Mouse (Mus musculus) liver, embryonic 12.5 days (tissue): ENCODE results near the gene Rflna. TPM values are rescaled to one million over a fixed set of nuclear protein-coding genes. Genes with fewer than 3 reads are reported as not detected.

Experiments used
- ATAC-seq: fragments of 200-750 bp; cut with Nextera tagmentation; 2 replicates; pipeline ENCODE4 v1.8.0; 2017; ENCODE audit warnings: moderate number of reproducible peaks, mild to moderate bottlenecking, moderate library complexity
- H3K27ac ChIP-seq: fragments of 300-500 bp; sonication (generic); 2 replicates; pipeline ENCODE4 v1.5.1; 2016; ENCODE audit warnings: mild to moderate bottlenecking
- H3K27me3 ChIP-seq: fragments of 300-500 bp; sonication (generic); replicated peaks from 2 replicates; pipeline ENCODE4 v1.6.1; 2016; ENCODE audit warnings: mild to moderate bottlenecking, moderate library complexity
- H3K36me3 ChIP-seq: fragments of 300-500 bp; sonication (generic); 2 replicates; pipeline ENCODE4 v1.6.1; 2016; ENCODE audit warnings: mild to moderate bottlenecking, moderate library complexity
- H3K4me1 ChIP-seq: fragments of 300-500 bp; sonication (generic); 2 replicates; pipeline ENCODE4 v1.6.1; 2016
- H3K4me2 ChIP-seq: fragments of 300-500 bp; sonication (generic); 2 replicates; pipeline ENCODE4 v1.6.1; 2016; ENCODE audit warnings: mild to moderate bottlenecking, moderate library complexity
- H3K4me3 ChIP-seq: fragments of 300-500 bp; sonication (generic); 2 replicates; pipeline ENCODE4 v1.5.1; 2016; ENCODE audit warnings: mild to moderate bottlenecking, moderate library complexity
- H3K9ac ChIP-seq: fragments of 300-500 bp; sonication (generic); 2 replicates; pipeline ENCODE4 v1.6.1; 2016; ENCODE audit warnings: mild to moderate bottlenecking, moderate library complexity
- H3K9me3 ChIP-seq: fragments of 300-500 bp; sonication (generic); replicated peaks from 2 replicates; pipeline ENCODE4 v1.6.1; 2016; ENCODE audit warnings: mild to moderate bottlenecking, moderate library complexity
- WGBS: fragments of 180-500 bp; shearing (Covaris S2); methylation state at CpG from one replicate; pipeline ENCODE4 v1.1.7; 2016; ENCODE audit not compliant: insufficient replicate concordance; 5-methylcytosine and 5-hydroxymethylcytosine counted together
- polyA plus RNA-seq: library from polyadenylated mRNA; unstranded; fragments of >200 nt; fragmentation: Nextera tagmentation; extraction: Ambion mirVana; gene quantifications from 2 replicates; pipeline ENCODE4 v1.2.1, GENCODE M21; 2016

Rflna gene
- polyA plus RNA-seq, 1 experiment from 2014 or later: 0.69 TPM

- no peaks in the 10 kb centered on the region for H3K4me1 ChIP-seq
- H3K9ac ChIP-seq: no peak overlapping the region
- no peak overlapping the region for H3K4me3 ChIP-seq
- ATAC-seq: no peak
- peaks cover 15% of the 10 kb centered on the region for H3K36me3 ChIP-seq
- no peak overlapping the region for H3K4me2 ChIP-seq
- 80% methylated on average over 8 of the region's 8 CpGs for WGBS
- H3K27me3 ChIP-seq: 0 out of 2 replicates have a peak, but pooled peaks cover 4% of the 10 kb centered on the region
- H3K27ac ChIP-seq: no peak overlapping the region
- no peaks in the 10 kb centered on the region for H3K9me3 ChIP-seq
These were observed 8.6 kb downstream of the Rflna start for GRCm38 (mm10) chr5:125011628-125012027.

- Histone ChIP-seq H3K9ac (no peak overlapping the region), H3K27ac (no peak overlapping the region), H3K27me3 (no peaks in the 10 kb centered on the region), H3K4me1 (no peaks in the 10 kb centered on the region), H3K4me3 (no peak overlapping the region), H3K9me3 (no peaks in the 10 kb centered on the region), H3K4me2 (no peak overlapping the region), H3K36me3 (peaks cover 44% of the 10 kb centered on the region)
- 64% methylated on average over 7 of the region's 7 CpGs for whole genome bisulfite sequencing
- no peak for ATAC-seq
These were observed 11.5 kb downstream of the Rflna start for GRCm38 (mm10) chr5:125014497-125014896.

- 80% methylated on average over 3 of the region's 3 CpGs for WGBS
- Histone ChIP-seq H3K4me2 (no peak overlapping the region), H3K27ac (no peak overlapping the region), H3K4me3 (no peak overlapping the region), H3K36me3 (peaks cover 50% of the 10 kb centered on the region), H3K27me3 (no peaks in the 10 kb centered on the region), H3K4me1 (no peaks in the 10 kb centered on the region), H3K9me3 (no peaks in the 10 kb centered on the region), H3K9ac (no peak overlapping the region)
- no peak for ATAC-seq
These were observed 12.0 kb downstream of the Rflna start for GRCm38 (mm10) chr5:125015066-125015465.

GRCm38 (mm10) chr5:125015576-125015975 lies 12.6 kb downstream of the Rflna start:
- 79% methylated on average over 9 of the region's 9 CpGs for WGBS
- Histone ChIP-seq H3K4me1 (no peaks in the 10 kb centered on the region), H3K9ac (no peak overlapping the region), H3K9me3 (no peaks in the 10 kb centered on the region), H3K36me3 (peaks cover 50% of the 10 kb centered on the region), H3K4me2 (no peak overlapping the region), H3K27me3 (no peaks in the 10 kb centered on the region), H3K4me3 (no peak overlapping the region), H3K27ac (no peak overlapping the region)
- no peak for ATAC-seq

GRCm38 (mm10) chr5:125016421-125017242 lies 13.6 kb downstream of the Rflna start:
- H3K36me3 ChIP-seq: peaks cover 51% of the 10 kb centered on the region

GRCm38 (mm10) chr5:125017332-125017731 lies 14.3 kb downstream of the Rflna start:
- Histone ChIP-seq H3K4me1 (no peaks in the 10 kb centered on the region), H3K36me3 (peaks cover 58% of the 10 kb centered on the region)

More at GRCm38 (mm10) chr5:125016421-125017242, 13.6 kb downstream of the Rflna start:
- ATAC-seq: no peak
- no peak overlapping the region for H3K4me2 ChIP-seq
- no peaks in the 10 kb centered on the region for H3K9me3 ChIP-seq
- WGBS: 82% methylated on average over 17 of the region's 17 CpGs
- no peak overlapping the region for H3K4me3 ChIP-seq
- no peak overlapping the region for H3K9ac ChIP-seq
- no peaks in the 10 kb centered on the region for H3K27me3 ChIP-seq
- H3K4me1 ChIP-seq: no peaks in the 10 kb centered on the region
- no peak overlapping the region for H3K27ac ChIP-seq

GRCm38 (mm10) chr5:125019099-125019498 lies 16.1 kb downstream of the Rflna start:
- H3K4me1 ChIP-seq: no peaks in the 10 kb centered on the region
- 83% methylated on average over 5 of the region's 5 CpGs for WGBS

More at GRCm38 (mm10) chr5:125017332-125017731, 14.3 kb downstream of the Rflna start:
- Histone ChIP-seq H3K9ac (no peak overlapping the region), H3K4me2 (no peak overlapping the region), H3K27me3 (no peaks in the 10 kb centered on the region), H3K4me3 (no peak overlapping the region), H3K9me3 (no peaks in the 10 kb centered on the region), H3K27ac (no peak overlapping the region)
- ATAC-seq: no peak
- 78% methylated on average over 15 of the region's 15 CpGs for WGBS

GRCm38 (mm10) chr5:125021298-125021697 lies 18.3 kb downstream of the Rflna start:
- H3K27me3 ChIP-seq: no peaks in the 10 kb centered on the region
- H3K27ac ChIP-seq: no peak overlapping the region
- no peak overlapping the region for H3K4me3 ChIP-seq
- ATAC-seq: no peak
- H3K4me1 ChIP-seq: no peaks in the 10 kb centered on the region
- H3K4me2 ChIP-seq: no peak overlapping the region
- peaks cover 85% of the 10 kb centered on the region for H3K36me3 ChIP-seq
- 81% methylated on average over 11 of the region's 11 CpGs for WGBS
- H3K9me3 ChIP-seq: no peaks in the 10 kb centered on the region
- no peak overlapping the region for H3K9ac ChIP-seq

More at GRCm38 (mm10) chr5:125019099-125019498, 16.1 kb downstream of the Rflna start:
- Histone ChIP-seq H3K9ac (no peak overlapping the region), H3K9me3 (no peaks in the 10 kb centered on the region), H3K4me3 (no peak overlapping the region), H3K36me3 (peaks cover 76% of the 10 kb centered on the region), H3K4me2 (no peak overlapping the region), H3K27ac (no peak overlapping the region), H3K27me3 (no peaks in the 10 kb centered on the region)
- ATAC-seq: no peak

- H3K4me2 ChIP-seq: no peak overlapping the region
- H3K4me3 ChIP-seq: no peak overlapping the region
- WGBS: 83% methylated on average over 14 of the region's 14 CpGs
- H3K27ac ChIP-seq: no peak overlapping the region
- no peak overlapping the region for H3K9ac ChIP-seq
- peaks cover 84% of the 10 kb centered on the region for H3K36me3 ChIP-seq
- no peaks in the 10 kb centered on the region for H3K9me3 ChIP-seq
- H3K27me3 ChIP-seq: no peaks in the 10 kb centered on the region
- no peaks in the 10 kb centered on the region for H3K4me1 ChIP-seq
- ATAC-seq: no peak
These were observed 21.0 kb downstream of the Rflna start for GRCm38 (mm10) chr5:125024002-125024401.

GRCm38 (mm10) chr5:125028371-125028770 lies 25.4 kb downstream of the Rflna start:
- Histone ChIP-seq H3K36me3 (peaks cover 98% of the 10 kb centered on the region), H3K9ac (no peak overlapping the region), H3K4me2 (no peak overlapping the region), H3K27me3 (no peaks in the 10 kb centered on the region), H3K4me1 (no peaks in the 10 kb centered on the region), H3K4me3 (no peak overlapping the region), H3K9me3 (no peaks in the 10 kb centered on the region), H3K27ac (no peak overlapping the region)
- 82% methylated on average over 15 of the region's 15 CpGs for WGBS
- no peak for ATAC-seq

GRCm38 (mm10) chr5:125028911-125029310 lies 25.9 kb downstream of the Rflna start:
- H3K9ac ChIP-seq: no peak overlapping the region
- WGBS: 83% methylated on average over 20 of the region's 20 CpGs
- H3K4me2 ChIP-seq: no peak overlapping the region
- H3K9me3 ChIP-seq: no peaks in the 10 kb centered on the region
- ATAC-seq: no peak
- no peaks in the 10 kb centered on the region for H3K27me3 ChIP-seq
- H3K27ac ChIP-seq: no peak overlapping the region
- peaks cover 98% of the 10 kb centered on the region for H3K36me3 ChIP-seq
- H3K4me3 ChIP-seq: no peak overlapping the region
- no peaks in the 10 kb centered on the region for H3K4me1 ChIP-seq

- WGBS: 60% methylated on average over 8 of the region's 8 CpGs
- H3K4me2 ChIP-seq: no peak overlapping the region
- no peak overlapping the region for H3K27ac ChIP-seq
- H3K9ac ChIP-seq: no peak overlapping the region
- no peak overlapping the region for H3K4me3 ChIP-seq
- H3K36me3 ChIP-seq: peaks cover 93% of the 10 kb centered on the region
- peak; percentile 45 for ATAC-seq
- no peaks in the 10 kb centered on the region for H3K27me3 ChIP-seq
- peaks cover 17% of the 10 kb centered on the region for H3K4me1 ChIP-seq
- H3K9me3 ChIP-seq: no peaks in the 10 kb centered on the region
These were observed 33.5 kb downstream of the Rflna start for GRCm38 (mm10) chr5:125036483-125036882.
